Mouse (Mus musculus): ENCODE results near the gene Lst1. TPM values are rescaled to one million over a fixed set of nuclear protein-coding genes. Genes with fewer than 3 reads are reported as not detected.

Lst1 gene
- polyA plus RNA-seq, 1 experiment from 2014 or later: 5.0 TPM

- Histone ChIP-seq H3K4me2 (no peak overlapping the region), H3K36me3 (ENCODE audit: control insufficient read depth, insufficient read depth, low read length) (peaks cover 91% of the 10 kb centered on the region), H3K27ac (ENCODE audit: low read depth, low read length) (no peak overlapping the region), H3K4me1 (ENCODE audit: control insufficient read depth, insufficient read depth, low read length) (no peaks in the 10 kb centered on the region), H3K9ac (ENCODE audit: low read depth, low read length) (no peak overlapping the region), H3K27me3 (ENCODE audit: control insufficient read depth, insufficient read depth, low read length) (no peaks in the 10 kb centered on the region), H3K9me3 (replicated peaks; ENCODE audit: control insufficient read depth, low read length) (no peaks in the 10 kb centered on the region), H3K4me3 (ENCODE audit: low read depth, low read length) (no peak overlapping the region)
- 87% methylated on average over 12 of the region's 12 CpGs for WGBS (ENCODE audit: insufficient replicate concordance)
- ATAC-seq (replicated peaks; ENCODE audit: insufficient number of reproducible peaks, low FRiP score, low TSS enrichment): no peak
Observed at GRCm38 (mm10) chr17:35155451-35155850, 32.8 kb downstream of the Lst1 start.

GRCm38 (mm10) chr17:35154616-35155015 is 33.6 kb downstream of the Lst1 start:
- no peaks in the 10 kb centered on the region for H3K27me3 ChIP-seq (ENCODE audit: control insufficient read depth, insufficient read depth, low read length)
- H3K9ac ChIP-seq (ENCODE audit: low read depth, low read length): peak overlapping the region; percentile 34; the same call in 1 of the 2 replicates
- no peaks in the 10 kb centered on the region for H3K9me3 ChIP-seq (replicated peaks; ENCODE audit: control insufficient read depth, low read length)
- WGBS (ENCODE audit: insufficient replicate concordance): 89% methylated on average over 7 of the region's 7 CpGs
- no peaks in the 10 kb centered on the region for H3K4me1 ChIP-seq (ENCODE audit: control insufficient read depth, insufficient read depth, low read length)
- H3K36me3 ChIP-seq (ENCODE audit: control insufficient read depth, insufficient read depth, low read length): peaks cover 93% of the 10 kb centered on the region
- no peak overlapping the region for H3K4me3 ChIP-seq (ENCODE audit: low read depth, low read length)
- H3K27ac ChIP-seq (ENCODE audit: low read depth, low read length): no peak overlapping the region
- no peak for ATAC-seq (replicated peaks; ENCODE audit: insufficient number of reproducible peaks, low FRiP score, low TSS enrichment)
- H3K4me2 ChIP-seq: no peak overlapping the region

GRCm38 (mm10) chr17:35153931-35154330 is 34.3 kb downstream of the Lst1 start:
- WGBS (ENCODE audit: insufficient replicate concordance): 87% methylated on average over 4 of the region's 4 CpGs
- H3K27me3 ChIP-seq (ENCODE audit: control insufficient read depth, insufficient read depth, low read length): no peaks in the 10 kb centered on the region
- no peaks in the 10 kb centered on the region for H3K9me3 ChIP-seq (replicated peaks; ENCODE audit: control insufficient read depth, low read length)
- no peak overlapping the region for H3K4me2 ChIP-seq
- H3K4me3 ChIP-seq (ENCODE audit: low read depth, low read length): no peak overlapping the region
- H3K36me3 ChIP-seq (ENCODE audit: control insufficient read depth, insufficient read depth, low read length): peaks cover 93% of the 10 kb centered on the region
- H3K4me1 ChIP-seq (ENCODE audit: control insufficient read depth, insufficient read depth, low read length): no peaks in the 10 kb centered on the region
- no peak overlapping the region for H3K27ac ChIP-seq (ENCODE audit: low read depth, low read length)
- no peak for ATAC-seq (replicated peaks; ENCODE audit: insufficient number of reproducible peaks, low FRiP score, low TSS enrichment)
- no peak overlapping the region for H3K9ac ChIP-seq (ENCODE audit: low read depth, low read length)

- H3K27me3 ChIP-seq (ENCODE audit: control insufficient read depth, insufficient read depth, low read length): no peaks in the 10 kb centered on the region
- no peaks in the 10 kb centered on the region for H3K4me1 ChIP-seq (ENCODE audit: control insufficient read depth, insufficient read depth, low read length)
- H3K9ac ChIP-seq (ENCODE audit: low read depth, low read length): no peak overlapping the region
- H3K36me3 ChIP-seq (ENCODE audit: control insufficient read depth, insufficient read depth, low read length): peaks cover 92% of the 10 kb centered on the region
- 86% methylated on average over 9 of the region's 9 CpGs for WGBS (ENCODE audit: insufficient replicate concordance)
- ATAC-seq (replicated peaks; ENCODE audit: insufficient number of reproducible peaks, low FRiP score, low TSS enrichment): no peak
- no peak overlapping the region for H3K4me3 ChIP-seq (ENCODE audit: low read depth, low read length)
- H3K9me3 ChIP-seq (replicated peaks; ENCODE audit: control insufficient read depth, low read length): no peaks in the 10 kb centered on the region
- no peak overlapping the region for H3K27ac ChIP-seq (ENCODE audit: low read depth, low read length)
- H3K4me2 ChIP-seq: no peak overlapping the region
Observed at GRCm38 (mm10) chr17:35153077-35153476, 35.2 kb downstream of the Lst1 start.

- H3K9ac ChIP-seq (ENCODE audit: low read depth, low read length): no peak overlapping the region
- H3K36me3 ChIP-seq (ENCODE audit: control insufficient read depth, insufficient read depth, low read length): peaks cover 87% of the 10 kb centered on the region
- WGBS (ENCODE audit: insufficient replicate concordance): 98% methylated on average over 4 of the region's 4 CpGs
Observed at GRCm38 (mm10) chr17:35152121-35152520, 36.1 kb downstream of the Lst1 start.

GRCm38 (mm10) chr17:35147922-35148639 is 40.2 kb downstream of the Lst1 start:
- peaks cover 80% of the 10 kb centered on the region for H3K36me3 ChIP-seq (ENCODE audit: control insufficient read depth, insufficient read depth, low read length)
- ATAC-seq (replicated peaks; ENCODE audit: insufficient number of reproducible peaks, low FRiP score, low TSS enrichment): no peak
- no peak overlapping the region for H3K9ac ChIP-seq (ENCODE audit: low read depth, low read length)
- H3K4me1 ChIP-seq (ENCODE audit: control insufficient read depth, insufficient read depth, low read length): no peaks in the 10 kb centered on the region
- H3K27ac ChIP-seq (ENCODE audit: low read depth, low read length): no peak overlapping the region
- H3K4me2 ChIP-seq: no peak overlapping the region
- no peak overlapping the region for H3K4me3 ChIP-seq (ENCODE audit: low read depth, low read length)
- no peaks in the 10 kb centered on the region for H3K9me3 ChIP-seq (replicated peaks; ENCODE audit: control insufficient read depth, low read length)
- no peaks in the 10 kb centered on the region for H3K27me3 ChIP-seq (ENCODE audit: control insufficient read depth, insufficient read depth, low read length)
- 64% methylated on average over 5 of the region's 5 CpGs for WGBS (ENCODE audit: insufficient replicate concordance)

More at GRCm38 (mm10) chr17:35152121-35152520, 36.1 kb downstream of the Lst1 start:
- Histone ChIP-seq H3K4me1 (ENCODE audit: control insufficient read depth, insufficient read depth, low read length) (no peaks in the 10 kb centered on the region), H3K27ac (ENCODE audit: low read depth, low read length) (no peak overlapping the region), H3K4me2 (no peak overlapping the region), H3K9me3 (replicated peaks; ENCODE audit: control insufficient read depth, low read length) (no peaks in the 10 kb centered on the region), H3K27me3 (ENCODE audit: control insufficient read depth, insufficient read depth, low read length) (no peaks in the 10 kb centered on the region), H3K4me3 (ENCODE audit: low read depth, low read length) (no peak overlapping the region)
- no peak for ATAC-seq (replicated peaks; ENCODE audit: insufficient number of reproducible peaks, low FRiP score, low TSS enrichment)

GRCm38 (mm10) chr17:35147348-35147747 is 40.9 kb downstream of the Lst1 start:
- Histone ChIP-seq H3K27me3 (ENCODE audit: control insufficient read depth, insufficient read depth, low read length) (no peaks in the 10 kb centered on the region), H3K36me3 (ENCODE audit: control insufficient read depth, insufficient read depth, low read length) (peaks cover 80% of the 10 kb centered on the region), H3K9me3 (replicated peaks; ENCODE audit: control insufficient read depth, low read length) (no peaks in the 10 kb centered on the region), H3K27ac (ENCODE audit: low read depth, low read length) (no peak overlapping the region), H3K9ac (ENCODE audit: low read depth, low read length) (no peak overlapping the region), H3K4me3 (ENCODE audit: low read depth, low read length) (no peak overlapping the region), H3K4me1 (ENCODE audit: control insufficient read depth, insufficient read depth, low read length) (no peaks in the 10 kb centered on the region), H3K4me2 (no peak overlapping the region)
- 62% methylated on average over 3 of the region's 3 CpGs for WGBS (ENCODE audit: insufficient replicate concordance)
- ATAC-seq (replicated peaks; ENCODE audit: insufficient number of reproducible peaks, low FRiP score, low TSS enrichment): no peak

GRCm38 (mm10) chr17:35146139-35146538 is 42.1 kb downstream of the Lst1 start:
- H3K4me2 ChIP-seq: no peak overlapping the region

GRCm38 (mm10) chr17:35141971-35142370 is 46.3 kb downstream of the Lst1 start:
- no peak for ATAC-seq (replicated peaks; ENCODE audit: insufficient number of reproducible peaks, low FRiP score, low TSS enrichment)
- H3K27ac ChIP-seq (ENCODE audit: low read depth, low read length): no peak overlapping the region
- H3K4me2 ChIP-seq: no peak overlapping the region
- H3K27me3 ChIP-seq (ENCODE audit: control insufficient read depth, insufficient read depth, low read length): no peaks in the 10 kb centered on the region
- 92% methylated on average over 6 of the region's 6 CpGs for WGBS (ENCODE audit: insufficient replicate concordance)
- no peak overlapping the region for H3K9ac ChIP-seq (ENCODE audit: low read depth, low read length)
- 0 out of 2 replicates have a peak, but pooled peaks cover 2% of the 10 kb centered on the region for H3K4me1 ChIP-seq (ENCODE audit: control insufficient read depth, insufficient read depth, low read length)
- H3K9me3 ChIP-seq (replicated peaks; ENCODE audit: control insufficient read depth, low read length): no peaks in the 10 kb centered on the region
- peaks cover 78% of the 10 kb centered on the region for H3K36me3 ChIP-seq (ENCODE audit: control insufficient read depth, insufficient read depth, low read length)
- no peak overlapping the region for H3K4me3 ChIP-seq (ENCODE audit: low read depth, low read length)

More at GRCm38 (mm10) chr17:35146139-35146538, 42.1 kb downstream of the Lst1 start:
- Histone ChIP-seq H3K27me3 (ENCODE audit: control insufficient read depth, insufficient read depth, low read length) (no peaks in the 10 kb centered on the region), H3K9me3 (replicated peaks; ENCODE audit: control insufficient read depth, low read length) (no peaks in the 10 kb centered on the region), H3K4me1 (ENCODE audit: control insufficient read depth, insufficient read depth, low read length) (no peaks in the 10 kb centered on the region), H3K36me3 (ENCODE audit: control insufficient read depth, insufficient read depth, low read length) (peaks cover 83% of the 10 kb centered on the region), H3K27ac (ENCODE audit: low read depth, low read length) (no peak overlapping the region), H3K9ac (ENCODE audit: low read depth, low read length) (no peak overlapping the region), H3K4me3 (ENCODE audit: low read depth, low read length) (no peak overlapping the region)
- no peak for ATAC-seq (replicated peaks; ENCODE audit: insufficient number of reproducible peaks, low FRiP score, low TSS enrichment)
- WGBS (ENCODE audit: insufficient replicate concordance): 88% methylated on average over 5 of the region's 5 CpGs

All from heart, embryonic 11.5 days (tissue).